Mouse (Mus musculus): ENCODE results near the gene Tbx2.

DNA sequence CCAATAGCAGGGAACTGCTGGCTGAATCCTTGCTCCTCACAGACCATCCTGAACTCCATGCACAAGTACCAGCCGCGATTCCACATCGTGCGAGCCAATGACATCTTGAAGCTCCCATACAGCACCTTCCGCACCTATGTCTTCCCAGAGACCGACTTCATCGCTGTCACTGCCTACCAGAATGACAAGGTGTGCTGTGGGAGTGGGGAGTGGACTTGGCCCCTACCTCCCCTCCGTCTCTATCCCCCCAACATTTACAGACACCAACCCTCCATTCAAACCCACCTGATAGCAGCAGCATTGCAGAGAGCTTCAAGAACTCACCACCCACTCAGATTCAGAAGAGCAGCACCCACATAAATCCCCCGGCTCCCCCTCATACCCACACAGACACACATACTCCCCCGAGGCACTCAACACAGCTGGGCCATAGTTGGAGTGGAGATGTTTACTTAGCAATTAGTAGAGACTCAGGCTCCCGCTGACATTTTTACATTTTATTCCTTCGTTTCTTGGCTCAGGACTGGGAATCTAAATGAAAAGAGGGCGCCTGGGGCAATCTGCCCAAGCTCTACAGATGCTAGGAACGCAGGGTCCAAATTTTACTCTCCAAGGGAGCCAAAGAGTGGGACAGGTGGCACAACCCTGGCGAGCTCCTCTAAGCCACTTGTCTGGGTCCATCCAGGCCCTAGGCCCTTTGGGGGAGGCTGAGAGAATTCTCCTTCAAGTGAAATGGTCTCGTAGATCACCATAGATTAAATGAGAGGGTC lies 3.6 kb downstream of the Tbx2 start:
- no peak for TF ChIP-seq E2F4 (IDR thresholded peaks at IDR 0.05; ENCODE audit: insufficient read depth)
- TF ChIP-seq CEBPB (IDR thresholded peaks at IDR 0.05; ENCODE audit: insufficient read depth, poor library complexity, severe bottlenecking): no peak
- no peak for TF ChIP-seq POLR2A (IDR thresholded peaks at IDR 0.05; ENCODE audit: insufficient read length, low read depth)
- no peak for TF ChIP-seq MAX (IDR thresholded peaks at IDR 0.05; ENCODE audit: low read depth)
- no peak for TF ChIP-seq MYOG (IDR thresholded peaks at IDR 0.05; ENCODE audit: control insufficient read depth in 1 of 3, insufficient read depth in 1 of 3, insufficient read length in 2 of 3, low read depth in 2 of 3)
- TF ChIP-seq TCF3 (IDR thresholded peaks at IDR 0.05; ENCODE audit: insufficient read length, low read depth): no peak
- TF ChIP-seq TCF12 (IDR thresholded peaks at IDR 0.05; ENCODE audit: insufficient read depth, poor library complexity, severe bottlenecking): no peak
- TF ChIP-seq SRF (IDR thresholded peaks at IDR 0.05; ENCODE audit: control insufficient read depth, insufficient read length, low read depth): no peak
- no peak for TF ChIP-seq POLR2AphosphoS2 (IDR thresholded peaks at IDR 0.05; ENCODE audit: insufficient read length, low read depth)
- no peak for TF ChIP-seq USF1 (IDR thresholded peaks at IDR 0.05; ENCODE audit: low read depth)

Data from myocyte (in vitro differentiated cells).